24 mouse cellular contexts compared by ENCODE assay signal in the genomic region with DNA sequence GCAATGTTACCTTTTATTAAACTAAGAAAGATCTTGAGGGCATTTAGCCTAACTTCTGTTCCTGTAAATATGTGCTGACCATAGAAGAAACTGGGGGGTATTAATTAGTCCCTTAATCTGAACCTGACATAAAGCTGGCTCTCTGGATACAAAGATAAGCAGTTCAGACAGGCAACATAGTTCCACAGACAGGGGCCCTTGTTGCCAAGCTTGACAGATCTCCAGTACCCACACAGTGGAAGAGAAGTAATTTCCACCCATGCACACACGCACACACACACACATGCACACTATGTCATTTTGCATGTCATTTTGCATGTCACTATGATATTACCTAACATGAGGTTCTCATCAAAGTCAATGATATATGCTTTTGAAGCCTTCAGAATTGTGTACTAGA.
A peak's percentile ranks its signal among the peaks of the same experiment; 100 is the strongest.
DNase-seq lines count a peak whose midpoint lies in the region; ATAC-seq lines count a peak whose summit lies in the region.
"Had no signal": no experiment of that assay in that cellular context is flagged by ENCODE, and none has a peak within 500 bp of the region (broad histone marks: within the 10 kb centered on the region; RNA-seq: fewer than 3 reads in every experiment).

No protein-coding gene starts in this region.

- H3K27ac ChIP-seq in liver, embryonic 13.5 days: no peak overlapping the region
- no peak overlapping the region for H3K27ac ChIP-seq in liver, embryonic 16.5 days (ENCODE audit: low read length)
- H3K27ac ChIP-seq: forebrain, embryonic 10.5 days; forebrain, embryonic 13.5 days; heart, adult 2 months; heart, embryonic 10.5 days; heart, embryonic 13.5 days; hindbrain, embryonic 14.5 days had no signal

- H3K9ac ChIP-seq in liver, embryonic 13.5 days: no peak overlapping the region
- H3K9ac ChIP-seq in liver, embryonic 16.5 days (ENCODE audit: low read depth, low read length): no peak overlapping the region
- H3K9ac ChIP-seq: forebrain, embryonic 13.5 days; heart, embryonic 13.5 days; hindbrain, embryonic 14.5 days had no signal

- H3K4me3 ChIP-seq in liver, embryonic 13.5 days (replicated peaks): no peak overlapping the region
- H3K4me3 ChIP-seq in liver, embryonic 16.5 days (ENCODE audit: low read depth, low read length): no peak overlapping the region
- H3K4me3 ChIP-seq: forebrain, embryonic 10.5 days; forebrain, embryonic 13.5 days; heart, adult 2 months; heart, embryonic 10.5 days; heart, embryonic 13.5 days had no signal

- H3K4me2 ChIP-seq in liver, embryonic 13.5 days: no peak overlapping the region
- H3K4me2 ChIP-seq in liver, embryonic 16.5 days (ENCODE audit: low read depth, low read length): no peak overlapping the region
- H3K4me2 ChIP-seq: forebrain, embryonic 13.5 days; heart, embryonic 13.5 days; hindbrain, embryonic 14.5 days had no signal

- WGBS in liver, embryonic 13.5 days (ENCODE audit: insufficient replicate concordance): 44% methylated on average over 1 of the region's 1 CpGs
- WGBS in liver, embryonic 16.5 days (ENCODE audit: insufficient replicate concordance): 44% methylated on average over 1 of the region's 1 CpGs

- no peaks in the 10 kb centered on the region for H3K9me3 ChIP-seq in liver, embryonic 13.5 days (replicated peaks)
- no peaks in the 10 kb centered on the region for H3K9me3 ChIP-seq in liver, embryonic 16.5 days (replicated peaks; ENCODE audit: control insufficient read depth, low read length)
- H3K9me3 ChIP-seq: forebrain, embryonic 10.5 days; forebrain, embryonic 13.5 days; heart, embryonic 10.5 days; heart, embryonic 13.5 days had no signal

- no peaks in the 10 kb centered on the region for H3K27me3 ChIP-seq in liver, embryonic 13.5 days
- no peaks in the 10 kb centered on the region for H3K27me3 ChIP-seq in liver, embryonic 16.5 days (ENCODE audit: control insufficient read depth, insufficient read depth, low read depth, low read length)
- H3K27me3 ChIP-seq: forebrain, embryonic 13.5 days; heart, embryonic 13.5 days had no signal

- no peaks in the 10 kb centered on the region for H3K36me3 ChIP-seq in liver, embryonic 13.5 days
- H3K36me3 ChIP-seq in liver, embryonic 16.5 days (ENCODE audit: control insufficient read depth, insufficient read depth): no peaks in the 10 kb centered on the region
- H3K36me3 ChIP-seq: forebrain, embryonic 10.5 days; heart, embryonic 10.5 days; heart, embryonic 13.5 days had no signal

- peaks cover 29% of the 10 kb centered on the region for H3K4me1 ChIP-seq in liver, embryonic 13.5 days (replicated peaks)
- H3K4me1 ChIP-seq in liver, embryonic 16.5 days (ENCODE audit: control insufficient read depth, low read depth, low read length): no peaks in the 10 kb centered on the region
- H3K4me1 ChIP-seq: forebrain, embryonic 10.5 days; forebrain, embryonic 13.5 days had no signal

- no peak for DNase-seq in liver, embryonic 13.5 days
- DNase-seq in layer of hippocampus, adult 11-12 months (ENCODE audit: low spot score): no peak
- DNase-seq in spleen, postnatal 14 days (ENCODE audit: low spot score in 2 of 2): no peak
- no peak for DNase-seq in kidney, postnatal 14 days
- DNase-seq: adrenal gland, adult 2 months; adrenal gland, postnatal 14 days; cerebellum, adult 11 months; cerebellum, adult 2 months; cerebellum, adult 9-11 months; cerebellum, postnatal 25 days; gastrocnemius, postnatal 10 days; gastrocnemius, postnatal 36 days; heart, adult 2 months; heart, postnatal 14 days; heart, postnatal 4 days had no signal

- ATAC-seq in common myeloid progenitor, adult 5-6 weeks (replicated peaks; ENCODE audit: low read depth, poor library complexity, severe bottlenecking): peak; percentile 36; the same call in 1 of the 2 replicates
- ATAC-seq in liver, embryonic 13.5 days (ENCODE audit: low read depth): peak; percentile 84
- ATAC-seq in liver, embryonic 16.5 days (ENCODE audit: low read depth): peak; percentile 55
- ATAC-seq: CD4-positive, CD25-positive, alpha-beta regulatory T cell, adult 4 months; forebrain, embryonic 13.5 days; forebrain, embryonic 16.5 days had no signal
